Mouse (Mus musculus) testis, postnatal 14 days (tissue): Measurements from ENCODE around the gene Sergef.

Source experiments
- DNase-seq: peaks from one replicate; pipeline ENCODE4 v3.0.0; 2021; ENCODE audit warnings: low spot score

Sergef gene

GRCm38 (mm10) chr7:46616429-46617005 is 23.1 kb downstream of the Sergef start:
- DNase-seq, result no peak

DNA sequence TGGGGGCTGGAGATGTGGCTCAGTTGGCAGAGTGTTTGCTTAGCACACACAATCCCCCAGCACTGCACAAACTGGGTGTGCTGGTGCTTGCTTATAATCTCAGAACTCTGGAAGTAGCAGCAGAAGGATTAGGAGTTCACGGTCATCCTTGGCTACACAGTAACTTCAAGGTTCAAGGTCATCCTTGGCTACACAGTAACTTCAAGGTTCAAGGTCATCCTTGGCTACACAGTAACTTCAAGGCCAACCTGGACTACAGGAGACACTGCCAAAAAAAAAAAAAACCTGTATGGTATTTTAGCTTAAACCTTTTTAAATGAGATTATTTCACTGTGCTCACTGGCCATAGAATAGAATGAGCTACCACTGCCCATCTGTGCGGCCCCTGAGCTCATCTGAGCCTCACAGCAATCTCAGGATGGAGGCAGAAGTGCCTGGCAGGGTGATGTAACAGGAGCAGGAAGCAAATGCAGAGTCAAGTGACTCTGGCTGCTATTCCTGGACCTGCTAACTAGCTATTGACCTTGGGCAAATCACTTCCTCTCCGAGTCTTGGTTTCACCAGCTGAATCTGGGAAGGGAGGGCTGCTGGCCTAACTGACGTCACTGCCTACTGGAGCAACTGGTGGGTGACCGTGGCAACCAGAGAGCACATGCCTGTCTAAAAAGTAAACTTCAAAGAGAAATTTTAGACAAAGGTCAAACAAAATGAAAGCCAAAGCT is 24.2 kb downstream of the Sergef start:
- peak; percentile 19 for DNase-seq

GRCm38 (mm10) chr7:46614263-46614662 is 25.3 kb downstream of the Sergef start:
- DNase-seq, result no peak

- DNase-seq, result no peak
These were observed 26.5 kb downstream of the Sergef start for GRCm38 (mm10) chr7:46613091-46613490.

- no peak for DNase-seq
These were observed 27.1 kb downstream of the Sergef start for GRCm38 (mm10) chr7:46612421-46612937.

- DNase-seq, result no peak
These were observed 27.6 kb downstream of the Sergef start for GRCm38 (mm10) chr7:46611970-46612369.

GRCm38 (mm10) chr7:46609317-46609716 is 30.3 kb downstream of the Sergef start:
- DNase-seq, result no peak

- DNase-seq, result peak; percentile 34
These were observed 32.1 kb downstream of the Sergef start for GRCm38 (mm10) chr7:46607428-46608055.

- peak; percentile 25 for DNase-seq
These were observed 32.6 kb downstream of the Sergef start for GRCm38 (mm10) chr7:46607031-46607426.

DNA sequence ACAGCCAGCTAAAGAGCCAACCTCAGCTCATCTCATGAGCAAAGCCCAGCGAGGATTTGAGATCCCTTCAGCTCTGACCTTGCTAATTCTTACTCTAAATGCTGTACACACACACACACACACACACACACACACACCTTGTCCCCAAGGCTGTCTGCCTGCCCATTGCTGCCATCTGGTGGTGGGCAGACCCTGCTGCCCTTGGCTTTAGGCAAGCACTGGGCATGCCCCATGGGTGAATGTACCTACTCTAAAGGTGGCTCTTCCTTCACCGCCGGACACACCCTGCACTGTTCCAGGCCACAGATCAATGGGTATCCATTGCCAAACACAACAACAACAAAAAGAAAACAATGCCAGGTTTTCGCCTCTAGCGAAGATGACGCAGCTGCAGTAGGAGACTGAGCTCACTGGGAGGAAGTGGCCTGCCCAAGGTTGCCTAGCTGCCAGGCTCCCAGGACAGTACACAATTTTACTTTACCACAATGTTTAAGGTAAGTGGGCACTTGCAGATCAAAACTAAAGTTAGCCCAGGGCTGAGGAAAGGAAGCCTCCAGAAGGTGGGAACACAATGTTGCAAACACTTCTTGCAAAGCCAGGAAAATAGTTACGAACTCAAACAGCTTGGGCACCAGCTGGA is 33.1 kb downstream of the Sergef start:
- DNase-seq, result peak; percentile 24

GRCm38 (mm10) chr7:46603051-46603450 is 36.6 kb downstream of the Sergef start:
- DNase-seq, result no peak

DNA sequence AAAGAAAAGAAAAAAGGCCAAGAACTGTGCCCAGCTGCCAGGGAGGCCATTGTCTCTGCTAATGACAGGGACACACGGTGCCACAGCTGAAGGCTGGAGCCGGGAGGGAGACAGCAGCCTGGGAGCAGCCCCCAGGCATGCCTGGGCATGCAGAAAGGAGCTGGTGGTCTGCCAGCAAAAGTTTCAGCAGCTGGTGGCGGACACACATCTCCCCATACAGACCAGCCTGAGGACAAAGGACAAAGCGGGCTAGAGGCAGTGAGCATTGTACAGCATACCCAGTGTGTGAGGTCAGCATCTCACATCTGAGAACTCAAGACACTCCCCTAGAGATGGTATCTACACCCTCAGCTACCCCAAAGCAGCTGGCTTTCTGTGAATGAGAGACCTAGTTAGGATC is 37.5 kb downstream of the Sergef start:
- no peak for DNase-seq

DNA sequence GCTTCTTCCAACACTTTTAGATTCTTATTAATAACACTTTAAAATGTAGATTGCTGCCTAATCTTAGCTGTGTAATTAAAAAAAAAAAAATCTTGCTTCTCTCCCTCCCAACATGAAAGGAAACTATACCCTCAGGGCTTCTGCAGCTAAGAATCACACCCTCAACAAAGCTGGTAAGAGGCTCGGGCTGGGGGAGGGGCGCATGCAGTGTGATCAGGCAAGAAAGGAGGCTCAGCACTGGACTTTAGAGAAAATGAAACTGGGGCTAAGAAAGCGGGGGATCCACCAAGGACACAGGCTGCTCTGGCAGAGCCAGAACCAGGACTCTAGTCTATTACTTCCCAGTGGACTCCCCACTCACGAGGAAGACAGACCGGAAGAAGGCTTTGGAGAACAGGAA is 38.5 kb downstream of the Sergef start:
- DNase-seq, result no peak

GRCm38 (mm10) chr7:46597006-46597405 is 42.6 kb downstream of the Sergef start:
- DNase-seq, result no peak

DNA sequence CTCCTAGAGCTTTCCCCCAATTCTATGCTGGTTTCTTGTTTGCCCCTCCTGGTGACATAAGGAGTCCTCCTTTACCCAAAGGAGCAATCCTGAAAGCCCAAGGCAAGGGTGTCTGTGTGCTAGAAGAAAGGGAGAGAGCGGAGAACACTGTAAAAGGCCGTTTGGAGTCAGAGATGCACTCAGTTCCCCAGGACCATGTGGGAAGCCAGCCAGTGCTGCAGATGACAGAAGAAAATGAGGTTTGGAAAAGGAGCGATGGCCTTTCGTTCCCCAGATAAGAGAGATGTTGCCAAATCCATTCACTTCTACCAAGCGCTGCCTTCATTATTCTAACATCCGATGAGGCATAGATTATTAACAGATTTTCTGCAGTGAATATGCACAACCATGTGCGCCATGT is 48.1 kb downstream of the Sergef start:
- no peak for DNase-seq

DNA sequence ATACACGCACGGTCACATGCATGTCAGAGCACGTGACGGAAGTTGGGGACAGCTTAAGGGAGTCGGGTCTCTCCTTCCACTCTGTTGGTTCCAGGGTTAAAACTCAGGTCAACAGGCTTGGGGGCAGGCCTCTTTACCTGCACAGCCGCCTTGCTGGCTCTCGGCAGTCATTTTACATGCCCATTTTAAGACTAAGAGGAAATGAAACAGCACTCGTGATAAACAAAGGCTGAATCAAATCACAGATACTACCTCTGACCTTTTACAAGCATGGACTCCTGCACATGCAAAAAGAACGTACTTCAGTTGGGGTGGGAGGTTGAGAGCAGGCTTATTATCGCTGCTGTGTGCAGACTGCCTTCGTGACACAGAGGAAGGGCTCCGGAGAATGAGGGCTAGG is 50.4 kb downstream of the Sergef start:
- no peak for DNase-seq

DNA sequence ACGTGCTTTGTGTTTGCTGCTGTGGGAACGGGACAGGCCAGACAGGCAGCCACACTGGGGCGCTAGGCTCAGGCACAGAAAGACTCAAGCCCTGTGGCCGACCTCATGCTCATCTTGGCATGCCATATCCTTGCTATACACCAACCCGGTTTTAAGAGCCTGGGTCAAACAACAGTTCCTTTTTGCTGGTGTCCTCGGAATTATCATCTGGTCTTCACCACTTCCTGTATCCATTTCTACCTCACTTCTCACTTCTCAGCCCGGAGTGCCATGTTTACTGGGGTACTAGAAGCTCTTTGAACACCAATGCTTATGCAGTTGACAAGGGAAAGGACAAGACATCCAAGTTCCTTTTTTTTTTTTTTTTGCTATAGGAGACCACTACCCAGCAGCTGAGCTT is 51.6 kb downstream of the Sergef start:
- DNase-seq, result no peak

GRCm38 (mm10) chr7:46587466-46587865 is 52.1 kb downstream of the Sergef start:
- no peak for DNase-seq

GRCm38 (mm10) chr7:46586621-46587216 is 52.9 kb downstream of the Sergef start:
- no peak for DNase-seq

GRCm38 (mm10) chr7:46582750-46583149 is 56.9 kb downstream of the Sergef start:
- DNase-seq, result no peak

GRCm38 (mm10) chr7:46581358-46581930 is 58.2 kb downstream of the Sergef start:
- no peak for DNase-seq

- DNase-seq, result no peak
These were observed 61.5 kb downstream of the Sergef start for GRCm38 (mm10) chr7:46578091-46578490.
